Mouse (Mus musculus): ENCODE measurements around the gene Clec12a.

The Clec12a gene

GRCm38 (mm10) chr6:129374937-129375471 lies 32.5 kb downstream of the Clec12a start:
- no peak for DNase-seq (ENCODE audit: low read depth)

GRCm38 (mm10) chr6:129380454-129380853 lies 38.0 kb downstream of the Clec12a start:
- no peak for DNase-seq (ENCODE audit: low read depth)

DNA sequence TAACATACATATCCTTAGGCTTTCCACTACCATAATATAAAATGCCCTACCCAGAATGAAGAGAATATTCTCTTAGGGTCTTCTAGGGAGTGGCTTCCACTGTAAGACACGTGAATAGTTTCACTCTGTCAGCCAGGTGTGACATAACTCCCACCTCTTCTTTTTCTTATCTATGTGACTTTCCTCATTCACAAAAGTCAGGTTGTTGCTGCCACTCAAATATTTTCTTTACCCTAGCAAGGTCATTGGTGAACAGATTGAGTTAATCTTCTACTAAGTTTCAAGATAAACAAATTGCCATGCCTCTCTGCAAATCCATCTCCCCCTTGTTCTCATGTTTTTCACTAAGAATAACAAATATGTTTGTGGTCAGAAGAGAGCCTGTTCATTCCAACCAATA lies 39.2 kb downstream of the Clec12a start:
- DNase-seq (ENCODE audit: low read depth): no peak

GRCm38 (mm10) chr6:129383466-129383865 lies 41.0 kb downstream of the Clec12a start:
- DNase-seq (ENCODE audit: low read depth): no peak

DNA sequence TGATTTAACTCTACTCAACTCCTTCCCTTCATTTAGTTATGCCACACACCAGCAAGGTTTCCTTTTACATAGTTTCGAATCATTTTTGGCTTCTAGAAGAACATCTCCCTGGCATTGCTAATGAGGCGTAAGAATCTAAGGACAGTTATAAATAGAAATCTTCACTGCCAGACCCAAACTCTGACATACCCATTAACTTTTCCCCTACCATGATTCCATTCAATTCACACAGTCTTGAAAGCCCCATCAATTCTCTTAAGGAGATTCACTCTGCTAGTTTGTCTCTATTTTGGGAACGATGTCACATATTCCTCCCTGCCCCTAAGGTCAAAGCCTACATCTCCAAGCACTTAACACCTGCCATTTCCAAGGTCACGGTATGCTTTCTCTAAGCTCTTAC lies 42.5 kb downstream of the Clec12a start:
- no peak for DNase-seq (ENCODE audit: low read depth)

DNA sequence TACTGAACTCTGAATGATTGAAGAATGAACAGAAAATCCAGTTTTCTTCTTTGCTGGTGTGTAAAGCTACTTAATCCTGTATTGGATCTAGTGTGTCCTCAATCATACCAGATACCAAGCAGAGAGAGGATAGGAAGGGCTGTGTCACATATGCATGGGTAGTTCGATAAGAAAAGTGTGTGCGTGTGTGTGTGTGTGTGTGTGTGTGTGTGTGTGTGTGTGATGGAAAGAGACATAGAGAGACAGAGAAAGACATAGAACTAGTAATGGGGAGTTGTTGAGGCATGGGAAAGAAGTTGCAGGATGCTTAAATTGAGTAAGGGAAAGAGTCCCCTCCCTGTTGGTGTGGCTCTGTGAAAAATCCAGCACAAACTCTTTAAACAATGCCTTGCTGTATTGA lies 43.3 kb downstream of the Clec12a start, which contains the start of gene Clec12b:
Gene Clec12b, minus strand, starts transcription at position 101 of the 400 bp plus-strand sequence.
- DNase-seq (ENCODE audit: low read depth): no peak

DNA sequence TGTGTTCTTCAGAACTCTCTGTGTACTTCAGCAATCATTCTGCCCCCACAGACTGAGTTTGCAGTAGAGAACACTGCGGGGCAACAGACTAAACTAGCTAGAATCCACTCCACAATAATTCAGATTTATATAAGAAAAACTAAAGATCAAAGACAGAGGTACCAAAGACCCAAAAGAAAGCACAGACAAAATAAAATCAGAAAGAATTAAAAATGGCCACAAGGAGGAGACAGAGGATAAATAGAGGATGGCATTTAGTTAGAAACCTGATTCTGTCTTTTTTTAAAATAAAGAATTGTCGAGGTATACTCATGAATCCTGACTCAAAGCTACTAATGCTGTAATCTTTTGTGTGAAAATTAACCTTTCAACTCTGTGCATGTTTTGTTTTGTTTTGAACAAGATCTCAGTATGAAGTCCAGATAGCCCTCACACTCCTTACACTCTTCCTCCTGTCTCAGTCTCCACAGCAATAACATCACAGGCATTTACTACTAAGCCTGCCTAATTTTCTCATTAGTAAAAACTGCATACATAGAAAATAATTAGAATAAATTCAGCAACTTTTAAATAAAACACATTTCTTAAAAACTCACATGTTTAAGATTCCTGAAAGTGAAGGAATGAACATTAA lies 50.7 kb downstream of the Clec12a start:
- peak; percentile 3 for DNase-seq (ENCODE audit: low read depth)

DNA sequence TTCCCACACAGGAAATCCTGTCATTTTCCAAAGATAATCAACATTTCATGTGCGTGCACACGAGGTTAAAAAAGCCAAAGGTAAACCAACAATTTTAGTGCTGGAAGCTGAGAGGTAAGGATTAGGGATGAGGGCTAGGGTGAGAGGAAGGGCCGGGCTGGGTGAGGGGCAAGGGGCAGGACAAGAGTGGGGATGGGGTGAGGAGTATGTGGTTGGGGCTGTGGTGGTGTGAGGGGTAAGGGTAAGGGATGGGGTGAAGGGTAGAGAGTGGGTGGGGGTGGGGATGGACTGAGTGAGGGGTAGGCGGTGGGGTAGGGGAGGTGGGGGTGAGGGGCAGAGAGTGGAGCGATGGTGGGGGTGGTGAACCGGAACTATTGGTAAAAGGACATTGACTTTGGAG lies 51.2 kb downstream of the Clec12a start:
- no peak for DNase-seq (ENCODE audit: low read depth)

- DNase-seq (ENCODE audit: low read depth): no peak
These were observed 54.5 kb downstream of the Clec12a start, which contains the start of gene Clec1b for GRCm38 (mm10) chr6:129396997-129397396. Clec1b (plus strand) TSS chr6:129397297.

DNA sequence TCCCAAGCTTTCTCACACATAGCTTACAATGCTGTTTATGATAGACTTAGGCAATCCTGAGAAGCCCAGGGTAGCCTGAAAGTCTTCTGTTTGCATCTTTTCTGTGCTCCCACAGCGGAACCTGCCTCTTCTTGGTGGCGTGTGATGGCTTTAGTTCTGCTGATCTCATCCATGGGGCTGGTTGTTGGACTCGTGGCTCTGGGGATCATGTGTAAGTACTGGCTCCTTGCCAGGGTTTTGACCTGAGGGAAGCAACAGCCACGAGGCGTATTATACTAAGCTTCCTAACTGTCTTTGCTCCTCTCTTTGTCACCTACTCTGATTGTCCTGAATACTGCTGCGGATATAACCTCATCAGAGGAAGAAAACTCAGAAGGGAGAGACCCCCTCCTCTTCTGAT lies 57.5 kb downstream of the Clec12a start:
- DNase-seq (ENCODE audit: low read depth): no peak

- no peak for DNase-seq (ENCODE audit: low read depth)
These were observed 59.9 kb downstream of the Clec12a start for GRCm38 (mm10) chr6:129402404-129402803.

DNA sequence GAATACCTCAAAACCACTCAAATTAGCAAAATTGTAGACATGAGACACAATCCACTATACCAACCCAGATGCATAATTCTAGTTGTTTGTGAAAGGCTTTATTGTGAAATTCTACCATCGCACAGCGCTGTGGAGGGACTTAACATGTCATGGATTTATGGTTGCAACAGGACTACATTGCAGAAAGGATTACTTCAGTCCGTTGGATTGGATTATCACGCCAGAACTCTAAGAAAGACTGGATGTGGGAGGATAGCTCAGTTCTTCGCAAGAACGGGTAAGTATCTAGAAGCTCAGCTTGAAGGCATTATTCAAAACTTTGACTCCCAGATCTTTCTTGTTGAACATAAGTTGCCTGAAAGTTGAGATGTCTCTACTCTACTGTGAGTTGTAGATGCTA lies 60.9 kb downstream of the Clec12a start:
- DNase-seq (ENCODE audit: low read depth): no peak

GRCm38 (mm10) chr6:129405999-129406398 lies 63.5 kb downstream of the Clec12a start:
- no peak for DNase-seq (ENCODE audit: low read depth)

GRCm38 (mm10) chr6:129407324-129407723 lies 64.8 kb downstream of the Clec12a start:
- DNase-seq (ENCODE audit: low read depth): no peak

DNA sequence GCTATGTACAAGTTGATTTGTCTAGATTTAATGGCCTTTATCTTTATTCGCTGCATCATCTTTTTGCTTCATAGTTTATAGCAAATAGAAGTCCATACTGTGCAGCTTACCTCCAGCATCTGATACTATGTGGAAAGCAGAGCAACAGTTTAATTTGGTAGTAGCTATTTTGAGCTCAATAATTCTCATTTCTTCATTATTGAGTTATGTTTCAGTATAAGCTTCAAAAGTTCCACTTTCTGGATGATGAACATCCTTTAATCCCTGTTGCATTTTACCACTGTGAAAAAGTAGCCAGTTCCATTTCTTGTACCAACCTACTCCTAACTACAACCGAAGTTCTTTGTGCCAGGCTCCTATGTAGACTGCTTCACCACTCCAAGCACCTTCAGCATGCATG lies 66.1 kb downstream of the Clec12a start, which contains the start of gene Clec9a:
Gene Clec9a, plus strand, starts transcription at position 301 of the 400 bp plus-strand sequence.
- no peak for DNase-seq (ENCODE audit: low read depth)

GRCm38 (mm10) chr6:129414177-129414576 lies 71.7 kb downstream of the Clec12a start:
- DNase-seq (ENCODE audit: low read depth): no peak

Measured in c-Kit-positive CD71-positive TER-119-negative erythroid progenitor cells, embryonic 14.5 days (primary cell).